Mouse (Mus musculus) olfactory bulb, adult 2 months (tissue): ENCODE measurements around the gene Cmtm1.
"Not testable (repeated sequence)": the region's sequence is repeated elsewhere in the genome, so short reads cannot be mapped to it uniquely, and the experiment has no call there.

Source experiments
- CTCF ChIP-seq: fragments of 200-500 bp; IDR thresholded peaks from 2 replicates; pipeline ENCODE4 v1.5.1; 2012; ENCODE audit warnings: low read depth, mild to moderate bottlenecking, low read length, moderate library complexity; ENCODE audit not compliant: insufficient read depth
- POLR2A ChIP-seq: fragments of 200-500 bp; IDR thresholded peaks from 2 replicates; pipeline ENCODE4 v1.6.1; 2012; ENCODE audit warnings: mild to moderate bottlenecking, low read depth, low read length, moderate library complexity; ENCODE audit not compliant: insufficient read depth

DNA sequence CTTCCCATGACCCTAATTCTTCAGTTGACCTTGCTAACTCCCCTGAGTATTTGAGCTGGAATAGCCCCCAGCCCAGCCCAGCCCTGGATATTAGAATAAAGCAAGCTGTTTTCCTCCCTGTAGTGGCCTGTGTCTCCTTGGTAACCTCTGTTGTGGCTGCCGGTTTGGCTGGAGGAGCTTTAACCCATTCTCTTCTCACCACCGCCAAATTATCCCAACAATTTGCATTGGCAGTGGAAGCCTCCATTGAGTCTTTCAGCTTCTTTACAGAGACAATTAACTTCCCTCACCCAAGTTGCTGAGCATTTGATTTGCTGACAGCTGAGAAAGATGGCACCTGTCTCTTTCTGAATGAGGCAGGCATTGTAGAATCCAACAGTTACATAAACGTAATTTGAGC, 8.4 kb downstream of the Cmtm1 start:
- not testable (repeated sequence) for TF ChIP-seq CTCF, POLR2A
